Mouse (Mus musculus): Measurements from ENCODE around the gene Sqstm1. TPM values are rescaled to one million over a fixed set of nuclear protein-coding genes. Genes with fewer than 3 reads are reported as not detected.

Gene Sqstm1
- polyA plus RNA-seq, 1 experiment, result 414 TPM

GRCm38 (mm10) chr11:50149603-50150150 is 61.0 kb downstream of the Sqstm1 start:
- Histone ChIP-seq H3K27ac (ENCODE audit: insufficient read depth, low read length) (no peak overlapping the region), H3K4me1 (ENCODE audit: control insufficient read depth, insufficient read depth, low read length) (no peaks in the 10 kb centered on the region), H3K4me3 (ENCODE audit: insufficient read depth, low read length) (no peak overlapping the region)
- no peak for TF ChIP-seq CTCF (IDR thresholded peaks at IDR 0.05; ENCODE audit: extremely low read depth, insufficient read depth, low read length)
- TF ChIP-seq POLR2A (IDR thresholded peaks at IDR 0.05; ENCODE audit: extremely low read depth, insufficient read depth, low read length), result no peak

Other genes starting within 250 kb of the Sqstm1 start
- gene Rnf130, start 185.5 kb downstream of the Sqstm1 start, polyA plus RNA-seq (2012; rRNA removed), result 50.5 and 58.1 TPM in 2 replicates
- gene Tbc1d9b, start 79.4 kb downstream of the Sqstm1 start, polyA plus RNA-seq (2012; rRNA removed), result 162 and 188 TPM in 2 replicates
- 23.7 and 24.9 TPM in 2 replicates for gene Mrnip, start 36.4 kb downstream of the Sqstm1 start, polyA plus RNA-seq (2012; rRNA removed)
- gene Mgat4b, start 63 bp upstream of the Sqstm1 start, polyA plus RNA-seq (2012; rRNA removed), result 56.6 and 61.1 TPM in 2 replicates
- 22.5 and 24.2 TPM in 2 replicates for gene Ltc4s, start 27.8 kb upstream of the Sqstm1 start, polyA plus RNA-seq (2012; rRNA removed)
- gene Maml1, start 81.5 kb upstream of the Sqstm1 start, polyA plus RNA-seq (2012; rRNA removed), result 5.7 and 6.3 TPM in 2 replicates
- gene Canx, start 114.8 kb upstream of the Sqstm1 start, polyA plus RNA-seq (2012; rRNA removed), result 229 and 257 TPM in 2 replicates
- 0.53 and 0.71 TPM in 2 replicates for gene Cby3, start 143.6 kb upstream of the Sqstm1 start, polyA plus RNA-seq (2012; rRNA removed)
- 227 and 311 TPM in 2 replicates for gene Hnrnph1, start 166.2 kb upstream of the Sqstm1 start, polyA plus RNA-seq (2012; rRNA removed)
- gene Rufy1, start 220.3 kb upstream of the Sqstm1 start, polyA plus RNA-seq (2012; rRNA removed), result 36.4 and 37.5 TPM in 2 replicates

Measured in cortical plate, adult 2 months (tissue).